Mouse (Mus musculus): ENCODE results near the gene Rfx7.

- no peak for TF ChIP-seq CTCF (IDR thresholded peaks at IDR 0.05; ENCODE audit: low read depth)
- TF ChIP-seq EP300 (IDR thresholded peaks at IDR 0.05; ENCODE audit: low read depth) = no peak
These were observed 100.2 kb downstream of the Rfx7 start for GRCm38 (mm10) chr9:72632198-72632597.
